In genomic region chr11:98936170-98936569, GRCm38 (mm10) we compare ENCODE assay signal across 8 mouse cellular contexts. TPM values are rescaled to one million over a fixed set of nuclear protein-coding genes. Genes with fewer than 3 reads are reported as not detected.
DNase-seq lines count a peak whose midpoint lies in the region; ATAC-seq and TF ChIP-seq lines count a peak whose summit lies in the region.

No protein-coding gene starts in this region.

- peak overlapping the region; percentile 82 for H3K4me3 ChIP-seq in embryonic facial prominence, embryonic 12.5 days
- H3K4me3 ChIP-seq in heart, embryonic 13.5 days: peak overlapping the region; percentile 89
- H3K4me3 ChIP-seq in kidney, postnatal 0 days (replicated peaks; ENCODE audit: low read depth, low read length): peak overlapping the region; percentile 80

- peak overlapping the region; percentile 61 for H3K9ac ChIP-seq in embryonic facial prominence, embryonic 12.5 days
- peak overlapping the region; percentile 91 for H3K9ac ChIP-seq in heart, embryonic 13.5 days
- H3K9ac ChIP-seq in kidney, postnatal 0 days (ENCODE audit: low read depth, low read length): peak overlapping the region; percentile 91

- ATAC-seq in embryonic facial prominence, embryonic 12.5 days (ENCODE audit: insufficient number of reproducible peaks, insufficient read depth, low FRiP score, low TSS enrichment): peak; percentile 23; the same call in 1 of the 2 replicates
- peak; percentile 17; the same call in 1 of the 2 replicates for ATAC-seq in heart, embryonic 13.5 days (ENCODE audit: extremely low read depth, insufficient number of reproducible peaks, low FRiP score, low TSS enrichment)
- ATAC-seq in kidney, postnatal 0 days (replicated peaks; ENCODE audit: low FRiP score, low read depth): 0 out of 2 replicates have a peak, but pooled peaks have one; percentile 20

- peaks cover 85% of the 10 kb centered on the region for H3K4me1 ChIP-seq in embryonic facial prominence, embryonic 12.5 days
- peaks cover 89% of the 10 kb centered on the region for H3K4me1 ChIP-seq in heart, embryonic 13.5 days
- peaks cover 71% of the 10 kb centered on the region for H3K4me1 ChIP-seq in kidney, postnatal 0 days (replicated peaks; ENCODE audit: insufficient read depth, low read length)

- peak; percentile 47 for DNase-seq in cerebellum, adult 9-11 months
- no peak for DNase-seq in cerebellum, postnatal 36 days
- DNase-seq in kidney, postnatal 0 days (ENCODE audit: low spot score): peak; percentile 88
- DNase-seq in lung, postnatal 25 days (ENCODE audit: low spot score): peak; percentile 85
- no peak for DNase-seq in frontal cortex, postnatal 36 days (ENCODE audit: low spot score in 2 of 2)
- DNase-seq in layer of hippocampus, adult 9-11 months: no peak

- no peaks in the 10 kb centered on the region for H3K27me3 ChIP-seq in embryonic facial prominence, embryonic 12.5 days
- no peaks in the 10 kb centered on the region; the same call in 1 of the 2 replicates for H3K27me3 ChIP-seq in heart, embryonic 13.5 days (replicated peaks)
- no peaks in the 10 kb centered on the region for H3K27me3 ChIP-seq in kidney, postnatal 0 days (ENCODE audit: insufficient read depth, low read length)

- 2% methylated on average over 29 of the region's 29 CpGs for WGBS in embryonic facial prominence, embryonic 12.5 days
- 2% methylated on average over 29 of the region's 29 CpGs for WGBS in heart, embryonic 13.5 days
- WGBS in kidney, postnatal 0 days: 4% methylated on average over 29 of the region's 29 CpGs

- no peaks in the 10 kb centered on the region for H3K9me3 ChIP-seq in embryonic facial prominence, embryonic 12.5 days
- H3K9me3 ChIP-seq in heart, embryonic 13.5 days: no peaks in the 10 kb centered on the region
- no peaks in the 10 kb centered on the region for H3K9me3 ChIP-seq in kidney, postnatal 0 days (replicated peaks; ENCODE audit: low read length)

- no peak for TF ChIP-seq CTCF in kidney, postnatal 0 days (IDR thresholded peaks at IDR 0.05; ENCODE audit: low read depth)

- H3K27ac ChIP-seq in embryonic facial prominence, embryonic 12.5 days: peak overlapping the region; percentile 99
- peak overlapping the region; percentile 99 for H3K27ac ChIP-seq in heart, embryonic 13.5 days (replicated peaks)
- H3K27ac ChIP-seq in kidney, postnatal 0 days: peak overlapping the region; percentile 94

- H3K4me2 ChIP-seq in embryonic facial prominence, embryonic 12.5 days (replicated peaks): peak overlapping the region; percentile 91
- H3K4me2 ChIP-seq in heart, embryonic 13.5 days: peak overlapping the region; percentile 79
- H3K4me2 ChIP-seq in kidney, postnatal 0 days (ENCODE audit: low read length): peak overlapping the region; percentile 98

- H3K36me3 ChIP-seq in embryonic facial prominence, embryonic 12.5 days: no peaks in the 10 kb centered on the region
- peaks cover 17% of the 10 kb centered on the region for H3K36me3 ChIP-seq in heart, embryonic 13.5 days
- H3K36me3 ChIP-seq in kidney, postnatal 0 days (ENCODE audit: insufficient read depth, low read length): no peaks in the 10 kb centered on the region

RNA-seq across cellular contexts. Expression of gene Rara, which starts 8.6 kb away (rescaled TPM):
- 48.8 and 49.2 TPM in 2 replicates for polyA plus RNA-seq in embryonic facial prominence, embryonic 12.5 days (2016; fragmentation: Nextera tagmentation; extraction: Ambion mirVana)
- 27.9 and 28.3 TPM in 2 replicates for polyA plus RNA-seq in heart, embryonic 13.5 days (2015; fragmentation: Nextera tagmentation; extraction: Ambion mirVana)
- 25.7 and 26.3 TPM in 2 replicates for polyA plus RNA-seq in kidney, postnatal 0 days (2015; fragmentation: Nextera tagmentation; extraction: Ambion mirVana)

RNA-seq across cellular contexts. Expression of gene Cdc6, which starts 28.6 kb away (rescaled TPM):
- 33.1 and 34.7 TPM in 2 replicates for polyA plus RNA-seq in embryonic facial prominence, embryonic 12.5 days (2016; fragmentation: Nextera tagmentation; extraction: Ambion mirVana)
- 21.1 and 22.9 TPM in 2 replicates for polyA plus RNA-seq in heart, embryonic 13.5 days (2015; fragmentation: Nextera tagmentation; extraction: Ambion mirVana)
- 12.3 and 15.5 TPM in 2 replicates for polyA plus RNA-seq in kidney, postnatal 0 days (2015; fragmentation: Nextera tagmentation; extraction: Ambion mirVana)

RNA-seq across cellular contexts. Expression of gene Gjd3, which starts 46.6 kb away (rescaled TPM):
- polyA plus RNA-seq in embryonic facial prominence, embryonic 12.5 days (2016; fragmentation: Nextera tagmentation; extraction: Ambion mirVana): 0.73 and 1.4 TPM in 2 replicates
- polyA plus RNA-seq in heart, embryonic 13.5 days (2015; fragmentation: Nextera tagmentation; extraction: Ambion mirVana): 1.3 and 3.3 TPM in 2 replicates
- polyA plus RNA-seq in kidney, postnatal 0 days (2015; fragmentation: Nextera tagmentation; extraction: Ambion mirVana): 1.1 and 1.6 TPM in 2 replicates

Comparison
In these comparisons a context has a peak if more than half of its experiments do, and no peak if none do; other contexts are left out.
1. DNase-seq: peak in cerebellum, adult 9-11 months (single experiment), kidney, postnatal 0 days (single experiment) and lung, postnatal 25 days (single experiment); none in cerebellum, postnatal 36 days (0 of 2), frontal cortex, postnatal 36 days (0 of 2) and layer of hippocampus, adult 9-11 months (single experiment).
2. Peak in every context shown above with its lines, with median percentiles within 50 percentile points of each other: ATAC-seq, H3K27ac ChIP-seq, H3K4me2 ChIP-seq, H3K4me3 ChIP-seq and H3K9ac ChIP-seq.